Mouse (Mus musculus): Measurements from ENCODE around the gene Kiss1r. TPM values are rescaled to one million over a fixed set of nuclear protein-coding genes. Genes with fewer than 3 reads are reported as not detected.
A peak's percentile ranks its signal among the peaks of the same experiment; 100 is the strongest.

The Kiss1r gene
- polyA plus RNA-seq, 1 experiment from 2014 or later = 0.97 TPM

- Histone ChIP-seq H3K4me2 (ENCODE audit: low read depth, low read length) (peak overlapping the region; percentile 27; the same call in 1 of the 2 replicates), H3K9ac (ENCODE audit: low read length) (peak overlapping the region; percentile 54), H3K4me3 (replicated peaks; ENCODE audit: low read length) (no peak overlapping the region), H3K27me3 (ENCODE audit: control insufficient read depth, insufficient read depth, low read length) (no peaks in the 10 kb centered on the region), H3K36me3 (ENCODE audit: control insufficient read depth, insufficient read depth, low read length) (peaks cover 13% of the 10 kb centered on the region; the same call in 1 of the 2 replicates), H3K27ac (ENCODE audit: low read length) (peak overlapping the region; percentile 73), H3K4me1 (ENCODE audit: control insufficient read depth, insufficient read depth, low read length) (peaks cover 63% of the 10 kb centered on the region), H3K9me3 (replicated peaks; ENCODE audit: control insufficient read depth, low read length) (no peaks in the 10 kb centered on the region)
- WGBS = 18% methylated on average over 8 of the region's 8 CpGs
- peak; percentile 5; the same call in 1 of the 2 replicates for ATAC-seq (ENCODE audit: insufficient read depth, low FRiP score)
Observed at GRCm38 (mm10) chr10:79932736-79933135, 16.0 kb downstream of the Kiss1r start.

- Histone ChIP-seq H3K9ac (ENCODE audit: low read length) (peak overlapping the region; percentile 54; the same call in 1 of the 2 replicates), H3K4me2 (ENCODE audit: low read depth, low read length) (peak overlapping the region; percentile 27; the same call in 1 of the 2 replicates), H3K36me3 (ENCODE audit: control insufficient read depth, insufficient read depth, low read length) (peaks cover 13% of the 10 kb centered on the region; the same call in 1 of the 2 replicates), H3K4me1 (ENCODE audit: control insufficient read depth, insufficient read depth, low read length) (peaks cover 67% of the 10 kb centered on the region), H3K27ac (ENCODE audit: low read length) (peak overlapping the region; percentile 73), H3K4me3 (replicated peaks; ENCODE audit: low read length) (no peak overlapping the region), H3K9me3 (replicated peaks; ENCODE audit: control insufficient read depth, low read length) (no peaks in the 10 kb centered on the region), H3K27me3 (ENCODE audit: control insufficient read depth, insufficient read depth, low read length) (no peaks in the 10 kb centered on the region)
- WGBS = 61% methylated on average over 9 of the region's 9 CpGs
- ATAC-seq (ENCODE audit: insufficient read depth, low FRiP score) = no peak
Observed at GRCm38 (mm10) chr10:79933145-79933679, 16.4 kb downstream of the Kiss1r start.

GRCm38 (mm10) chr10:79933861-79934260 is 17.1 kb downstream of the Kiss1r start:
- ATAC-seq (ENCODE audit: insufficient read depth, low FRiP score) = no peak
- H3K9me3 ChIP-seq (replicated peaks; ENCODE audit: control insufficient read depth, low read length) = no peaks in the 10 kb centered on the region
- H3K4me1 ChIP-seq (ENCODE audit: control insufficient read depth, insufficient read depth, low read length) = peaks cover 65% of the 10 kb centered on the region
- no peak overlapping the region for H3K4me2 ChIP-seq (ENCODE audit: low read depth, low read length)
- H3K27me3 ChIP-seq (ENCODE audit: control insufficient read depth, insufficient read depth, low read length) = no peaks in the 10 kb centered on the region
- H3K36me3 ChIP-seq (ENCODE audit: control insufficient read depth, insufficient read depth, low read length) = peaks cover 13% of the 10 kb centered on the region; the same call in 1 of the 2 replicates
- 75% methylated on average over 6 of the region's 6 CpGs for WGBS
- H3K27ac ChIP-seq (ENCODE audit: low read length) = peak overlapping the region; percentile 73
- H3K4me3 ChIP-seq (replicated peaks; ENCODE audit: low read length) = no peak overlapping the region
- 0 out of 2 replicates have a peak overlapping the region, but pooled peaks have one; percentile 9 for H3K9ac ChIP-seq (ENCODE audit: low read length)

- Histone ChIP-seq H3K27ac (ENCODE audit: low read length) (peak overlapping the region; percentile 73), H3K36me3 (ENCODE audit: control insufficient read depth, insufficient read depth, low read length) (peaks cover 13% of the 10 kb centered on the region; the same call in 1 of the 2 replicates), H3K9me3 (replicated peaks; ENCODE audit: control insufficient read depth, low read length) (no peaks in the 10 kb centered on the region), H3K4me1 (ENCODE audit: control insufficient read depth, insufficient read depth, low read length) (peaks cover 61% of the 10 kb centered on the region), H3K9ac (ENCODE audit: low read length) (0 out of 2 replicates have a peak overlapping the region, but pooled peaks have one; percentile 34), H3K27me3 (ENCODE audit: control insufficient read depth, insufficient read depth, low read length) (no peaks in the 10 kb centered on the region), H3K4me2 (ENCODE audit: low read depth, low read length) (no peak overlapping the region), H3K4me3 (replicated peaks; ENCODE audit: low read length) (no peak overlapping the region)
- ATAC-seq (ENCODE audit: insufficient read depth, low FRiP score) = peak; percentile 53
- 41% methylated on average over 13 of the region's 13 CpGs for WGBS
Observed at GRCm38 (mm10) chr10:79934272-79934721, 17.5 kb downstream of the Kiss1r start.

- Histone ChIP-seq H3K27ac (ENCODE audit: low read length) (peak overlapping the region; percentile 73), H3K9ac (ENCODE audit: low read length) (no peak overlapping the region), H3K9me3 (replicated peaks; ENCODE audit: control insufficient read depth, low read length) (no peaks in the 10 kb centered on the region)
Observed at GRCm38 (mm10) chr10:79934794-79935569, 18.2 kb downstream of the Kiss1r start.

GRCm38 (mm10) chr10:79936284-79936910 is 19.6 kb downstream of the Kiss1r start:
- Histone ChIP-seq H3K4me2 (ENCODE audit: low read depth, low read length) (0 out of 2 replicates have a peak overlapping the region, but pooled peaks have one; percentile 0), H3K4me3 (replicated peaks; ENCODE audit: low read length) (no peak overlapping the region), H3K27ac (ENCODE audit: low read length) (peak overlapping the region; percentile 53), H3K36me3 (ENCODE audit: control insufficient read depth, insufficient read depth, low read length) (peaks cover 9% of the 10 kb centered on the region; the same call in 1 of the 2 replicates), H3K4me1 (ENCODE audit: control insufficient read depth, insufficient read depth, low read length) (peaks cover 59% of the 10 kb centered on the region), H3K9me3 (replicated peaks; ENCODE audit: control insufficient read depth, low read length) (no peaks in the 10 kb centered on the region), H3K9ac (ENCODE audit: low read length) (0 out of 2 replicates have a peak overlapping the region, but pooled peaks have one; percentile 0), H3K27me3 (ENCODE audit: control insufficient read depth, insufficient read depth, low read length) (no peaks in the 10 kb centered on the region)
- 51% methylated on average over 10 of the region's 10 CpGs for WGBS
- no peak for ATAC-seq (ENCODE audit: insufficient read depth, low FRiP score)

More at GRCm38 (mm10) chr10:79934794-79935569, 18.2 kb downstream of the Kiss1r start:
- H3K4me3 ChIP-seq (replicated peaks; ENCODE audit: low read length) = no peak overlapping the region
- H3K4me1 ChIP-seq (ENCODE audit: control insufficient read depth, insufficient read depth, low read length) = peaks cover 59% of the 10 kb centered on the region
- no peak overlapping the region for H3K4me2 ChIP-seq (ENCODE audit: low read depth, low read length)
- ATAC-seq (ENCODE audit: insufficient read depth, low FRiP score) = no peak
- no peaks in the 10 kb centered on the region for H3K27me3 ChIP-seq (ENCODE audit: control insufficient read depth, insufficient read depth, low read length)
- 80% methylated on average over 16 of the region's 16 CpGs for WGBS
- H3K36me3 ChIP-seq (ENCODE audit: control insufficient read depth, insufficient read depth, low read length) = peaks cover 13% of the 10 kb centered on the region; the same call in 1 of the 2 replicates

- ATAC-seq (ENCODE audit: insufficient read depth, low FRiP score) = peak; percentile 54
- 0 out of 2 replicates have a peak overlapping the region, but pooled peaks have one; percentile 0 for H3K9ac ChIP-seq (ENCODE audit: low read length)
- H3K36me3 ChIP-seq (ENCODE audit: control insufficient read depth, insufficient read depth, low read length) = peaks cover 3% of the 10 kb centered on the region; the same call in 1 of the 2 replicates
- peaks cover 55% of the 10 kb centered on the region for H3K4me1 ChIP-seq (ENCODE audit: control insufficient read depth, insufficient read depth, low read length)
- H3K4me2 ChIP-seq (ENCODE audit: low read depth, low read length) = 0 out of 2 replicates have a peak overlapping the region, but pooled peaks have one; percentile 0
- 51% methylated on average over 27 of the region's 27 CpGs for WGBS
- H3K9me3 ChIP-seq (replicated peaks; ENCODE audit: control insufficient read depth, low read length) = no peaks in the 10 kb centered on the region
- H3K27me3 ChIP-seq (ENCODE audit: control insufficient read depth, insufficient read depth, low read length) = no peaks in the 10 kb centered on the region
- no peak overlapping the region for H3K4me3 ChIP-seq (replicated peaks; ENCODE audit: low read length)
- H3K27ac ChIP-seq (ENCODE audit: low read length) = peak overlapping the region; percentile 53
Observed at GRCm38 (mm10) chr10:79936911-79937441, 20.2 kb downstream of the Kiss1r start.

- Histone ChIP-seq H3K4me3 (replicated peaks; ENCODE audit: low read length) (no peak overlapping the region), H3K9me3 (replicated peaks; ENCODE audit: control insufficient read depth, low read length) (no peaks in the 10 kb centered on the region), H3K27ac (ENCODE audit: low read length) (no peak overlapping the region), H3K4me2 (ENCODE audit: low read depth, low read length) (no peak overlapping the region), H3K4me1 (ENCODE audit: control insufficient read depth, insufficient read depth, low read length) (peaks cover 45% of the 10 kb centered on the region), H3K36me3 (ENCODE audit: control insufficient read depth, insufficient read depth, low read length) (no peaks in the 10 kb centered on the region), H3K9ac (ENCODE audit: low read length) (no peak overlapping the region), H3K27me3 (ENCODE audit: control insufficient read depth, insufficient read depth, low read length) (no peaks in the 10 kb centered on the region)
- 76% methylated on average over 11 of the region's 11 CpGs for WGBS
- no peak for ATAC-seq (ENCODE audit: insufficient read depth, low FRiP score)
Observed at GRCm38 (mm10) chr10:79937775-79938526, 21.2 kb downstream of the Kiss1r start.
